Mouse (Mus musculus) intestine, postnatal 0 days (tissue): Measurements from ENCODE around the gene Cdyl. TPM values are rescaled to one million over a fixed set of nuclear protein-coding genes. Genes with fewer than 3 reads are reported as not detected.

Source experiments
- ATAC-seq: fragments of 200-750 bp; cut with Nextera tagmentation; 2 replicates; pipeline ENCODE4 v1.8.0; 2017; ENCODE audit warnings: mild to moderate bottlenecking, moderate TSS enrichment, moderate library complexity
- H3K27ac ChIP-seq: fragments of 300-500 bp; sonication (generic); 2 replicates; pipeline ENCODE4 v1.5.1; 2014; ENCODE audit warnings: mild to moderate bottlenecking, low read depth, low read length, moderate library complexity
- H3K27me3 ChIP-seq: fragments of 300-500 bp; sonication (generic); replicated peaks from 2 replicates; pipeline ENCODE4 v1.6.1; 2014; ENCODE audit warnings: low read length, mixed read lengths; ENCODE audit not compliant: control insufficient read depth, insufficient read depth
- H3K36me3 ChIP-seq: fragments of 300-500 bp; sonication (generic); 2 replicates; pipeline ENCODE4 v1.6.1; 2014; ENCODE audit warnings: mild to moderate bottlenecking, moderate library complexity; ENCODE audit not compliant: control insufficient read depth, insufficient read depth
- H3K4me1 ChIP-seq: fragments of 300-500 bp; sonication (generic); replicated peaks from 2 replicates; pipeline ENCODE4 v1.6.1; 2014; ENCODE audit warnings: antibody characterized with exemption, low read length, mixed read lengths; ENCODE audit not compliant: control insufficient read depth, insufficient read depth
- H3K4me2 ChIP-seq: fragments of 300-500 bp; sonication (generic); replicated peaks from 2 replicates; pipeline ENCODE4 v1.6.1; 2014; ENCODE audit warnings: low read depth, mild to moderate bottlenecking, moderate library complexity
- H3K4me3 ChIP-seq: fragments of 300-500 bp; sonication (generic); 2 replicates; pipeline ENCODE4 v1.5.1; 2014; ENCODE audit warnings: low read depth, low read length
- H3K9ac ChIP-seq: fragments of 300-500 bp; sonication (generic); 2 replicates; pipeline ENCODE4 v1.6.1; 2014; ENCODE audit warnings: mild to moderate bottlenecking, low read depth, low read length
- H3K9me3 ChIP-seq: fragments of 300-500 bp; sonication (generic); 2 replicates; pipeline ENCODE4 v1.6.1; 2016; ENCODE audit warnings: mixed run types; ENCODE audit not compliant: control insufficient read depth
- CTCF ChIP-seq: sonication (generic); IDR thresholded peaks from 2 replicates; pipeline ENCODE4 v1.5.1; 2016; ENCODE audit warnings: low read depth, mild to moderate bottlenecking, control low read depth, antibody characterized with exemption, moderate library complexity
- WGBS: fragments of 180-500 bp; shearing (Covaris S2); extraction: QIAGEN DNeasy Blood & Tissue Kit; methylation state at CpG from one replicate; pipeline ENCODE4 v1.1.7; 2014; 5-methylcytosine and 5-hydroxymethylcytosine counted together
- polyA plus RNA-seq: library from polyadenylated mRNA; unstranded; fragments of >200 nt; fragmentation: Nextera tagmentation; extraction: Ambion mirVana; gene quantifications from 2 replicates; pipeline ENCODE4 v1.2.1, GENCODE M21; 2015

Cdyl gene
- polyA plus RNA-seq, 1 experiment from 2014 or later: 6.4 TPM

DNA sequence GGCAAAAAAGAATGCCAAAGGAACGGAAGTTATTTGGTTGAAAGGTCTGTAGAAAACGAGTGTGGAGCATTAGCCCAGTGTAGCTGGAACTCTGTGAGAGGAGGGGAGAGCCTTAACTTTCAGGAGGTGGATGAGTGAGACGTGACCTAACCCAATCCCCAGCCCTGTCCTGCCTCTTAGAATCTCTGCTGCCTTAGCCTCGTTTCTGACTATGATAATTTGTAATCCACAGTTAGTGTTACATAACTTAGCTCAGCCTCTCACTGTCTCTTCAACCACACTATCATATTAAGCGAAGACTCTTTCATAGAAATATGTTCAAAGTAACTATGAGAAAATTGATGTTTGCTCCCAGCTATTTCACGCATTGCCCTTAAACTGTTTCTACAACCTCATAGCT is 59.9 kb downstream of the Cdyl start:
- no peak overlapping the region for H3K4me3 ChIP-seq
- no peak overlapping the region for H3K4me2 ChIP-seq
- no peaks in the 10 kb centered on the region for H3K36me3 ChIP-seq
- no peaks in the 10 kb centered on the region for H3K27me3 ChIP-seq
- H3K9ac ChIP-seq: no peak overlapping the region
- ATAC-seq: no peak
- WGBS: 79% methylated on average over 6 of the region's 6 CpGs
- H3K4me1 ChIP-seq: no peaks in the 10 kb centered on the region
- no peak for TF ChIP-seq CTCF
- H3K9me3 ChIP-seq: no peaks in the 10 kb centered on the region
- H3K27ac ChIP-seq: no peak overlapping the region

DNA sequence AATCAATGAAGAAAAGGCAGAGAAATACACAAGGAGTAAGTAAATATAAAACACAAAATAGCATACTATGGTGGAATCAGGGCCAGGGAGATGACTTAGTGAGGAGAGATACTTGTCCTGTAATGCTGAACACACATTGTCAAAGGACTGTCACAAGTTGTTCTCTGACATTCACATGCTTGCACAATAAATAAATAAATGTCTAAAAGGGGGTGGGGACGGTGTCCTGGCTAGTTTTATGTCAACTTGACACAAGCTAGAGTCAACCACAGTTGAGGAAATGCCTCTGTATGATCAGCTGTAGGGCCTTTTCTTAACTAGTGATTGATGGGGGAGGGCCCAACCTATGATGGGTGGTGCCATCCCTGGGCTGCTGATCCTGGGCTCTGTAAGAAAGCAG is 63.4 kb downstream of the Cdyl start:
- Histone ChIP-seq H3K9ac (no peak overlapping the region), H3K27ac (no peak overlapping the region), H3K36me3 (no peaks in the 10 kb centered on the region), H3K27me3 (no peaks in the 10 kb centered on the region), H3K4me3 (no peak overlapping the region), H3K4me2 (no peak overlapping the region), H3K4me1 (no peaks in the 10 kb centered on the region), H3K9me3 (0 out of 2 replicates have a peak, but pooled peaks cover 3% of the 10 kb centered on the region)
- WGBS: 54% methylated on average over 1 of the region's 1 CpGs
- ATAC-seq: no peak
- no peak for TF ChIP-seq CTCF

DNA sequence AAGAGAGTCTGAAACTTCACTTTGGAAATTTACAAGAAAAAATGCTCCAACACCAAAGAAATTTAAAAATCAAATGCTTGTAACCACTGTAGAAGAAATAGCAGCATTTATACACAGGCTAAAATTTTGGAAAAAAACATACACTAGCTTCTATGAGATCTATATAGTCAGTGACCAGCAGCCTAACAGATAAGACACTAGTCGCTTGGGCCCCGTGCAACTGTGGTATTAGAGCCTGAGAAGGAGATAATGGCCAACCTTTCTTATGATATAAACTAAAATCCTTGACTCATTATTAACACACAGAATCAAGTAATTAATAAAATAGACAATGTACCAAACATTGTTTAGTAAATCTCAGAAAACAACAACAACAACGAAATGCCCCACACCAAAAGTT is 66.4 kb downstream of the Cdyl start:
- WGBS: 91% methylated on average over 3 of the region's 3 CpGs
- H3K9ac ChIP-seq: no peak overlapping the region
- H3K4me3 ChIP-seq: no peak overlapping the region
- no peaks in the 10 kb centered on the region for H3K27me3 ChIP-seq
- no peaks in the 10 kb centered on the region for H3K36me3 ChIP-seq
- no peak overlapping the region for H3K27ac ChIP-seq
- no peaks in the 10 kb centered on the region for H3K4me1 ChIP-seq
- ATAC-seq: no peak
- 0 out of 2 replicates have a peak, but pooled peaks cover 3% of the 10 kb centered on the region for H3K9me3 ChIP-seq
- H3K4me2 ChIP-seq: no peak overlapping the region
- no peak for TF ChIP-seq CTCF

DNA sequence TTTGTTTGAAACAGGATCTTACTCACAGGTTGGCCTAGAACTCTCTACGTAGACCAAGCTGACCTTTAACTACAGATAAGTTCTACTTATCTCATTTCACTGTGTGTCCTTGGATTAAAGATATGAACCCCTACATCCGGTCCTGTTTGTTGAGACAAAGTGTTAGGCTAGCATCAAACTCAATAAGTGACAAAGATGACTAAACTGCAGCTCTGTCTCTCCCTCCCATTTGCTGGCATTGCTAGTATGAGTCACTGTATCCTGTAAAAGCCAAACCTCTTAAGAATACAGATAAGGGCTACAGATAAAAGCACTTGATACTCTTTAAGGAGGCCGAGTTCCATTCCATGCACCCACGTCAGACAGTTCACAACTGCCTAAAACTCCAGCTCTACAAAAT is 72.5 kb downstream of the Cdyl start:
- TF ChIP-seq CTCF: no peak
- WGBS: 73% methylated on average over 4 of the region's 4 CpGs
- H3K4me2 ChIP-seq: no peak overlapping the region

DNA sequence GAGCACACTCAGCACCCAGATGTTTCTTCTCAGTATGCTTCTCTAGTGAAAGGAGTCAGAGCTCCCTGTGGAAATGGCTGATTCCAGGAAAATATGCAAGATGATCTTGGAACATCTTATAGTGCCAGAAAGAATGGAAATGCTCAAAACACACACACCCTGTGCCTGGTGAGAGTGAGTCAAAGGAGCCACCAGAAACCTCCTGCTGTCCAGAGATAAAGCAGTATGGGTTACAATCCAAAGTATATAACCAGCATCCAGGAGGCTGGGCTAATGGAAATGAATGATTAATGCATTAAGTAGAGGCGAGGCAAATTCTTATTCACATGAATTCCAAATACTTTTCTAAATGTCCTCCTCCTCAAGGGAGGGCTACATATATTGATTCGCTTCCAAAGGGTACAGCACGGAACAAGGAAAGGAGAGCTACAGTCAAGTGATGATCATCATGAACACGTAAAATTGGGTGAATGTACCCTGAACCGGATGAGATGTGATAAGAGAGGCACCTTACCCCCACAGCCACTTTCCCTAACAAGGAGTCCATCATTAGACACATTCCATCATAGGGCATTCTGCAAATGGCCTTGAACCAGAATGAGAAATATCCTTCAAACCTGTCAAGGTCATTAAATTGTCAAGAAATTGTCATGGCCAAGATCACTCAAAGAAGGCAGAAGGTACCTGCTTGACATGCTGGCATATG is 73.4 kb downstream of the Cdyl start:
- Histone ChIP-seq H3K4me3 (no peak overlapping the region), H3K4me2 (no peak overlapping the region), H3K27ac (no peak overlapping the region), H3K9me3 (no peaks in the 10 kb centered on the region), H3K27me3 (no peaks in the 10 kb centered on the region), H3K36me3 (no peaks in the 10 kb centered on the region), H3K9ac (no peak overlapping the region), H3K4me1 (no peaks in the 10 kb centered on the region)
- ATAC-seq: no peak
- WGBS: 86% methylated on average over 5 of the region's 5 CpGs
- TF ChIP-seq CTCF: no peak

More for the DNA sequence above, 72.5 kb downstream of the Cdyl start:
- Histone ChIP-seq H3K27me3 (no peaks in the 10 kb centered on the region), H3K9me3 (no peaks in the 10 kb centered on the region), H3K4me1 (no peaks in the 10 kb centered on the region), H3K27ac (no peak overlapping the region), H3K9ac (no peak overlapping the region), H3K36me3 (no peaks in the 10 kb centered on the region), H3K4me3 (no peak overlapping the region)
- no peak for ATAC-seq

DNA sequence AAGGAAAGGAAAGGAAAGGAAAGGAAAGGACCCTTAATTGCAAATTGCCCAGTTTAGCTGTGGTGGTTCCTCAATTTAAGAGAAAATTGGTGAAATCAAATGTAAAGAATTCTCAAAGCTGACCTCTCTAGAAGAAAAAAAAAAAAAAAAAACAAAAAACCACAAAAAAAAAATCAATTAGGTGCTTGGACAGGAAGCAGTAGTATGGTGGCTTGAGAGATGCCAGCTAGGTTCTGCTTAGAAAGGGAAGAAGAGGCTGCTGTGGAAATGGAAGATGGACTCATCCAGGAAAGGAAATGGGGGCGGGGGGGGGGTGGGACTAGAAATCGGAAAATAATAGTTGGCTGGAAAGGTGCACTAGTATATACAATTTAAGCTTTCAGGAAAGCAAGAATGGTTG is 77.9 kb downstream of the Cdyl start:
- Histone ChIP-seq H3K27ac (no peak overlapping the region), H3K4me2 (no peak overlapping the region), H3K4me3 (no peak overlapping the region), H3K27me3 (0 out of 2 replicates have a peak, but pooled peaks cover 4% of the 10 kb centered on the region), H3K9ac (no peak overlapping the region), H3K4me1 (no peaks in the 10 kb centered on the region; the same call in 1 of the 2 replicates), H3K9me3 (no peaks in the 10 kb centered on the region), H3K36me3 (no peaks in the 10 kb centered on the region)
- TF ChIP-seq CTCF: no peak
- WGBS: 48% methylated on average over 2 of the region's 2 CpGs
- no peak for ATAC-seq
